Mouse (Mus musculus): ENCODE measurements around the gene Mup22.
"Not testable (repeated sequence)": the region's sequence is repeated elsewhere in the genome, so short reads cannot be mapped to it uniquely, and the experiment has no call there.

Mup22 gene

GRCm38 (mm10) chr4:60821363-60821762, at the start of gene Mup22:
Mup22 (minus strand) TSS chr4:60821463.
- DNase-seq = not testable (repeated sequence)

- not testable (repeated sequence) for DNase-seq
These were observed 19.6 kb upstream of the Mup22 start for GRCm38 (mm10) chr4:60840889-60841288.

Measured in cerebellum, postnatal 36 days (tissue).